Mouse (Mus musculus) A20 (cell line): ENCODE data around the gene Tspan33.
"Not testable (repeated sequence)": the region's sequence is repeated elsewhere in the genome, so short reads cannot be mapped to it uniquely, and the experiment has no call there.

Experiments used
- DNase-seq: peaks from one replicate; pipeline ENCODE4 v3.0.0-alpha.2; 2011; ENCODE audit warnings: low read depth, low spot score

Gene Tspan33

GRCm38 (mm10) chr6:29693953-29694352, at the start of gene Tspan33:
Gene Tspan33, plus strand, starts transcription at chr6:29694222.
- peak; percentile 90 for DNase-seq

- DNase-seq: peak; percentile 81
These were observed 44.4 kb upstream of the Tspan33 start for GRCm38 (mm10) chr6:29649494-29650169.

- no peak for DNase-seq
These were observed 43.9 kb upstream of the Tspan33 start for GRCm38 (mm10) chr6:29650170-29650549.

- no peak for DNase-seq
These were observed 40.8 kb upstream of the Tspan33 start for GRCm38 (mm10) chr6:29653271-29653670.

GRCm38 (mm10) chr6:29658626-29659475, 35.2 kb upstream of the Tspan33 start:
- DNase-seq: no peak

GRCm38 (mm10) chr6:29659964-29660363, 34.1 kb upstream of the Tspan33 start:
- DNase-seq: no peak

- no peak for DNase-seq
These were observed 33.2 kb upstream of the Tspan33 start for GRCm38 (mm10) chr6:29660662-29661307.

- DNase-seq: no peak
These were observed 26.8 kb upstream of the Tspan33 start for GRCm38 (mm10) chr6:29667266-29667665.

GRCm38 (mm10) chr6:29671741-29672140, 22.3 kb upstream of the Tspan33 start:
- DNase-seq: no peak

GRCm38 (mm10) chr6:29672563-29673411, 21.2 kb upstream of the Tspan33 start:
- DNase-seq: no peak

- DNase-seq: no peak
These were observed 20.3 kb upstream of the Tspan33 start for GRCm38 (mm10) chr6:29673739-29674138.

- DNase-seq: not testable (repeated sequence)
These were observed 14.0 kb upstream of the Tspan33 start for GRCm38 (mm10) chr6:29679947-29680550.

- DNase-seq: no peak
These were observed 12.2 kb upstream of the Tspan33 start for GRCm38 (mm10) chr6:29681853-29682252.

GRCm38 (mm10) chr6:29684686-29685085, 9.3 kb upstream of the Tspan33 start:
- no peak for DNase-seq

GRCm38 (mm10) chr6:29685952-29686351, 8.1 kb upstream of the Tspan33 start:
- no peak for DNase-seq

GRCm38 (mm10) chr6:29689458-29689857, 4.6 kb upstream of the Tspan33 start:
- DNase-seq: no peak

GRCm38 (mm10) chr6:29694375-29695289, 610 bp downstream of the Tspan33 start:
- peak; percentile 61 for DNase-seq

GRCm38 (mm10) chr6:29695290-29695674, 1.3 kb downstream of the Tspan33 start:
- no peak for DNase-seq

- peak; percentile 36 for DNase-seq
These were observed 2.0 kb downstream of the Tspan33 start for GRCm38 (mm10) chr6:29695975-29696374.

GRCm38 (mm10) chr6:29697139-29697538, 3.1 kb downstream of the Tspan33 start:
- DNase-seq: no peak
